Mouse (Mus musculus) neural tube, embryonic 14.5 days (tissue): ENCODE measurements around the gene Crym. TPM values are rescaled to one million over a fixed set of nuclear protein-coding genes. Genes with fewer than 3 reads are reported as not detected.

Experiments
- ATAC-seq: fragments of 200-750 bp; cut with Nextera tagmentation; 2 replicates; pipeline ENCODE4 v1.8.0; 2017; ENCODE audit warnings: low read depth, mild to moderate bottlenecking, moderate TSS enrichment, moderate library complexity
- H3K27ac ChIP-seq: fragments of 300-500 bp; sonication (generic); 2 replicates; pipeline ENCODE4 v1.5.1; 2014; ENCODE audit warnings: low read depth, mild to moderate bottlenecking, control low read depth, low read length, moderate library complexity, mixed read lengths
- H3K27me3 ChIP-seq: fragments of 300-500 bp; sonication (generic); 2 replicates; pipeline ENCODE4 v1.6.1; 2014; ENCODE audit warnings: low read length; ENCODE audit not compliant: control insufficient read depth, insufficient read depth
- H3K36me3 ChIP-seq: fragments of 300-500 bp; sonication (generic); 2 replicates; pipeline ENCODE4 v1.6.1; 2014; ENCODE audit warnings: low read length, mixed read lengths; ENCODE audit not compliant: control insufficient read depth, insufficient read depth
- H3K4me1 ChIP-seq: fragments of 300-500 bp; sonication (generic); 2 replicates; pipeline ENCODE4 v1.6.1; 2014; ENCODE audit warnings: low read length; ENCODE audit not compliant: control insufficient read depth, insufficient read depth
- H3K4me2 ChIP-seq: fragments of 300-500 bp; sonication (generic); 2 replicates; pipeline ENCODE4 v1.6.1; 2014; ENCODE audit warnings: mild to moderate bottlenecking, low read depth, low read length, control low read depth
- H3K4me3 ChIP-seq: fragments of 300-500 bp; sonication (generic); 2 replicates; pipeline ENCODE4 v1.5.1; 2014; ENCODE audit warnings: low read depth, low read length, control low read depth, mixed read lengths
- H3K9ac ChIP-seq: fragments of 300-500 bp; sonication (generic); replicated peaks from 2 replicates; pipeline ENCODE4 v1.6.1; 2014; ENCODE audit warnings: low read depth, mild to moderate bottlenecking, control low read depth, low read length, mixed read lengths
- H3K9me3 ChIP-seq: fragments of 300-500 bp; sonication (generic); 2 replicates; pipeline ENCODE4 v1.6.1; 2016; ENCODE audit warnings: low read length; ENCODE audit not compliant: control insufficient read depth
- WGBS: fragments of 180-500 bp; shearing (Covaris S2); extraction: QIAGEN DNeasy Blood & Tissue Kit; methylation state at CpG from one replicate; pipeline ENCODE4 v1.1.7; 2014; 5-methylcytosine and 5-hydroxymethylcytosine counted together
- polyA plus RNA-seq: library from polyadenylated mRNA; unstranded; fragments of >200 nt; fragmentation: Nextera tagmentation; extraction: Ambion mirVana; gene quantifications from 2 replicates; pipeline ENCODE4 v1.2.1, GENCODE M21; 2014

Crym gene
- 7.9 and 8.9 TPM in 2 replicates for polyA plus RNA-seq

DNA sequence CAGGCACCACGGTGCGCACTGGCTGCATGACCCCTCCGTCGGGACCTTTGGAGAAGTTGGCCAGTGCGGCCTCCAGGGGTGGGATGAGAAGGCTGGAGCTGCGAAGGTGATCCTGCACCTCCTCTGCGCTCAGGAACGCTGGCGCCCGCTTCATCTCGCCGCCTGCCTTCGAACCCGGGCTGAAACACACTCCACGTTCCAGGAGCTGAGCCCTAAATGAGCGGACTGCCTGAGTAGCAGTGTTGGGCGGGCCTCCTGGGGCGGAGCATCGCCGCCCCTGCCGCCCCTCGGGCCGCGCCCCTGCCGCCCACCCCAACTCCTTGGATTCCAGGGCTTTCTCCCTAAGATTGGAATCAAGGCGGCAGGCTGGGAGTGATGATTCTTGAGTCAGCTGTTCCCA is at the start of gene Crym:
Crym (minus strand) TSS at position 341 of the 400 bp plus-strand sequence.
- Histone ChIP-seq H3K9me3 (no peaks in the 10 kb centered on the region), H3K4me1 (no peaks in the 10 kb centered on the region), H3K27ac (no peak within 1 kb of the TSS), H3K27me3 (peaks cover 2% of the 10 kb centered on the region), H3K36me3 (no peaks in the 10 kb centered on the region), H3K9ac (no peak within 1 kb of the TSS), H3K4me3 (peak within 1 kb of the TSS; percentile 20; the same call in 1 of the 2 replicates), H3K4me2 (peak within 1 kb of the TSS; percentile 17)
- no peak for ATAC-seq
- 3% methylated on average over 25 of the region's 26 CpGs for WGBS

GRCm38 (mm10) chr7:120241092-120241491 is 39.2 kb upstream of the Crym start:
- Histone ChIP-seq H3K9me3 (no peaks in the 10 kb centered on the region), H3K4me1 (no peaks in the 10 kb centered on the region), H3K27ac (no peak overlapping the region), H3K27me3 (no peaks in the 10 kb centered on the region), H3K9ac (no peak overlapping the region), H3K4me2 (no peak overlapping the region), H3K4me3 (no peak overlapping the region), H3K36me3 (no peaks in the 10 kb centered on the region)
- no peak for ATAC-seq

DNA sequence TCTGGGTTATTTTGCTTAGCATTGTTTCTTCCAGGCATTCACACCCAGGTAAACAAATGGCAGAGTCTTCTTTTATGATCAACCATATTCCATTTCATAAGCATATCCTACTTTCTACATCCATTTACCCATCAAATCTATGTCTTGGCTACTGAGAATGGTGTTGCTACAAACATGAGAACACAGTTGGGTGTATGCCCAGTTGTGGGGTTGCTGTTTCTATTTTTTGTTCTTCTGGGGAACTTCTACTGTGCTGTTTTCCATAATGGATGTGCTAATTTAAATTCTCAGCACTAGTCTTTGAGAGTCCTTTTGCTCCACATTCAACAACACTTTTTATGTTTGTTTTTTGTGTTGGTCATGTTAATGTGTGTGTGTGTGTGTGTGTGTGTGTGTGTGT is 26.6 kb upstream of the Crym start:
- no peak overlapping the region for H3K27ac ChIP-seq
- H3K4me2 ChIP-seq: no peak overlapping the region
- ATAC-seq: no peak

DNA sequence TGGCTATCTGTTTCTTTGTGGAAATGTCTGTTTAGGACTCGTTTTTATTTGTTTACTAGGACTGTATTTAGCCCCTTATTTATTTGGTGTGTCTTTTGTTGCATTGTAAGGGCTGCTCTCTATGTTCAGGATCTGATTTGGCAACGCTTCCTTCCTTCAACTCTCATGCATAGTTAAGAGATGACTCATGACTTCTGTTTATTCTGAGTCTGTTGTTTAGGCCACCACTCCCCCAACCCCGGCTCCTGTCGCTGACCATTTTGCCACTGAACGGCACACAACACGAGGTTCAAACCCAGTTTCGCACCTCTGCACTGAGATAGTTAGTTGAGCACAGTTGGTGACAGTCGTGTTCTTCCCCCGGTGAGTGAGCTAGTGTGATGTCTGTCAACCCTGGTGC is 4.1 kb upstream of the Crym start:
- H3K27me3 ChIP-seq: peaks cover 2% of the 10 kb centered on the region
- no peak for ATAC-seq
- H3K27ac ChIP-seq: no peak overlapping the region
- H3K9me3 ChIP-seq: no peaks in the 10 kb centered on the region
- H3K4me2 ChIP-seq: no peak overlapping the region
- WGBS: 71% methylated on average over 9 of the region's 9 CpGs
- no peak overlapping the region for H3K4me3 ChIP-seq
- no peak overlapping the region for H3K9ac ChIP-seq
- H3K36me3 ChIP-seq: no peaks in the 10 kb centered on the region
- H3K4me1 ChIP-seq: no peaks in the 10 kb centered on the region

More for the DNA sequence above, 26.6 kb upstream of the Crym start:
- H3K9ac ChIP-seq: no peak overlapping the region
- no peaks in the 10 kb centered on the region for H3K36me3 ChIP-seq
- no peaks in the 10 kb centered on the region for H3K4me1 ChIP-seq
- H3K4me3 ChIP-seq: no peak overlapping the region
- H3K27me3 ChIP-seq: no peaks in the 10 kb centered on the region
- H3K9me3 ChIP-seq: no peaks in the 10 kb centered on the region

DNA sequence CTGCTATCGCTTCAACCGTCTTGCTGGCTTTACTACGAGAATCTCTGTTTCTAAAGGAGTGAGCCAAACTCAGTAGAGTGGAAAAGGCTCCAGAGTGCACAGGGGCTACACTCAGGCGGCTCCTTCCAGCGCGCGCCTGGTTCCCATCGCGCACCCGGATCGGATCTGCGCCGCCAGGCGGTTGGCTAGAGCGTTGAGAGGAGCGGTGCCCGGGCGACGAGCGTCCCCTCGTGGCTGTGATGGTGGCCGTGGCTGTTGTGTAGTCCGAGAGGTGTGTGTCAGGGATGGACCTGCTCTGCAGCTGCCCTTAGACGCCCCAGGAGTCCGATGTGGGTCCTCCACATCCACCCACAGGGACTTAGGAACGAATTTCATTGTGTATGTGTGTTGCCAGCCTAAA is 1.9 kb upstream of the Crym start, which contains the start of gene Abca14:
Abca14 (plus strand) TSS at position 173 of the 400 bp plus-strand sequence.
- H3K4me2 ChIP-seq: 0 out of 2 replicates have a peak within 1 kb of the TSS, but pooled peaks have one; percentile 23
- no peaks in the 10 kb centered on the region for H3K9me3 ChIP-seq
- H3K27ac ChIP-seq: no peak within 1 kb of the TSS
- ATAC-seq: peak; percentile 79; the same call in 1 of the 2 replicates
- no peak within 1 kb of the TSS for H3K9ac ChIP-seq
- WGBS: 6% methylated on average over 26 of the region's 26 CpGs
- H3K4me1 ChIP-seq: no peaks in the 10 kb centered on the region
- no peak within 1 kb of the TSS for H3K4me3 ChIP-seq
- H3K27me3 ChIP-seq: peaks cover 2% of the 10 kb centered on the region
- no peaks in the 10 kb centered on the region for H3K36me3 ChIP-seq

GRCm38 (mm10) chr7:120201231-120201744 is 623 bp downstream of the Crym start:
- Histone ChIP-seq H3K36me3 (no peaks in the 10 kb centered on the region), H3K4me3 (0 out of 2 replicates have a peak overlapping the region, but pooled peaks have one; percentile 20), H3K4me2 (peak overlapping the region; percentile 17), H3K9ac (no peak overlapping the region), H3K27me3 (peaks cover 2% of the 10 kb centered on the region), H3K27ac (no peak overlapping the region), H3K4me1 (no peaks in the 10 kb centered on the region), H3K9me3 (no peaks in the 10 kb centered on the region)
- WGBS: 3% methylated on average over 14 of the region's 14 CpGs
- no peak for ATAC-seq

DNA sequence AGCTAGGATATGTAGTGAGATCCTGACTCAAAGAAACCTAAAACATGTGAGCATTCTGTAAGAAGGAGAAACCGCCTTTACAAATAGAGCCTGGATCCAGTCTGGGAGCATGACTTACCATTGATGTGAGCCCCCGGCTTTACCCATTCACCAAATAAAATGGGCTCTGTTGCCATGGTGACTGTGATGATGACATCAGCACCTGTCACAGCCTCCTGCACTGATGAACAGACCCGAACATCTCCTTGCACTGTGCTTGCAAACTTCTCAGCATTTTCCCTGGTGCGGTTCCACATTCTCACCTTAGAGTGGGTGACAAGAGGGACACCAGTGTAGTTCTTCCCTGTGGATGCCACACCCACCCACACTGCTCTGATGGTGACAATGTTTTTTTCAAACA is 6.7 kb downstream of the Crym start:
- Histone ChIP-seq H3K36me3 (no peaks in the 10 kb centered on the region), H3K9ac (no peak overlapping the region)
- WGBS: 67% methylated on average over 4 of the region's 4 CpGs

DNA sequence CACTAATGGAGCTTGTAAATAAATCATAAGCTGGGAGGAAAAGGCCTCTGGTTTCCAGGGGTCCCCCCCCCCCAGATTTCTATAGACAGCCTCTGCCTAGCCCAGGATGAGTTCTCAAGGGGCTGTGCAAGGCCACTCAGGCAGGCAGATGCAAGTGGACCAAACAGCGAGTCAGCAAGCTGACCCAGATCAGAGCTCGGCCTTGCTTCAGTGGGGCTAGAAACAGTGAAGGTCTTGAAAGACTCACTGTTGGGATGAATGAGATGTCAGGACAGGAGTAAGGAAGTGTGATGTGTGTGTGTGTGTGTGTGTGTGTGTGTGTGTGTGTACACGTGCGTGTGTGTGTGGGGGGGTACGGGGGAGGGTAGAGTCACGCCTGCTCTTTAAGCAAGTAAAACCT is 9.1 kb downstream of the Crym start:
- ATAC-seq: no peak
- no peaks in the 10 kb centered on the region for H3K36me3 ChIP-seq
- WGBS: 89% methylated on average over 6 of the region's 6 CpGs
- no peak overlapping the region for H3K4me3 ChIP-seq
- H3K27me3 ChIP-seq: no peaks in the 10 kb centered on the region
- no peaks in the 10 kb centered on the region for H3K4me1 ChIP-seq
- H3K9ac ChIP-seq: no peak overlapping the region
- H3K27ac ChIP-seq: no peak overlapping the region
- no peak overlapping the region for H3K4me2 ChIP-seq
- no peaks in the 10 kb centered on the region for H3K9me3 ChIP-seq

More for the DNA sequence above, 6.7 kb downstream of the Crym start:
- Histone ChIP-seq H3K4me3 (no peak overlapping the region), H3K4me2 (no peak overlapping the region), H3K27ac (no peak overlapping the region), H3K27me3 (no peaks in the 10 kb centered on the region), H3K4me1 (no peaks in the 10 kb centered on the region), H3K9me3 (no peaks in the 10 kb centered on the region)
- no peak for ATAC-seq

GRCm38 (mm10) chr7:120192207-120192606 is 9.7 kb downstream of the Crym start:
- 54% methylated on average over 3 of the region's 3 CpGs for WGBS
- H3K36me3 ChIP-seq: no peaks in the 10 kb centered on the region
- H3K4me3 ChIP-seq: no peak overlapping the region
- ATAC-seq: no peak
- H3K27me3 ChIP-seq: no peaks in the 10 kb centered on the region
- no peak overlapping the region for H3K9ac ChIP-seq
- H3K9me3 ChIP-seq: no peaks in the 10 kb centered on the region
- no peak overlapping the region for H3K27ac ChIP-seq
- H3K4me1 ChIP-seq: no peaks in the 10 kb centered on the region
- no peak overlapping the region for H3K4me2 ChIP-seq
